Mouse (Mus musculus): ENCODE measurements at regions not wholly inside any gene's neighbourhood (a gene's known extent, or its start where the extent isn't known, plus 50 kb on each side); places are given as distances from the start of the nearest gene placed in this dataset.
"Not testable (repeated sequence)": the region's sequence is repeated elsewhere in the genome, so short reads cannot be mapped to it uniquely, and the experiment has no call there.

GRCm38 (mm10) chr3:111194541-111194940 is 943.7 kb upstream of the Prmt6 start:
- no peak for DNase-seq (ENCODE audit: low spot score in 2 of 2)

GRCm38 (mm10) chr3:111166698-111167097 is 915.9 kb upstream of the Prmt6 start:
- peak; percentile 3 to 4 for DNase-seq (ENCODE audit: low spot score in 2 of 2)

GRCm38 (mm10) chr3:111141196-111141595 is 890.4 kb upstream of the Prmt6 start:
- not testable (repeated sequence) for DNase-seq (ENCODE audit: low spot score in 2 of 2)

GRCm38 (mm10) chr3:111108982-111109381 is 858.2 kb upstream of the Prmt6 start:
- no peak for DNase-seq (ENCODE audit: low spot score in 2 of 2)

GRCm38 (mm10) chr3:111102646-111103045 is 851.8 kb upstream of the Prmt6 start:
- peak; percentile 11 to 26 for DNase-seq (ENCODE audit: low spot score in 2 of 2)

GRCm38 (mm10) chr3:111074311-111074710 is 823.5 kb upstream of the Prmt6 start:
- DNase-seq (ENCODE audit: low spot score in 2 of 2): no peak

- DNase-seq (ENCODE audit: low spot score in 2 of 2): no peak
Observed at GRCm38 (mm10) chr3:111070301-111070700, 819.5 kb upstream of the Prmt6 start.

GRCm38 (mm10) chr3:111069843-111070242 is 819.0 kb upstream of the Prmt6 start:
- peak; percentile 21 to 25 for DNase-seq (ENCODE audit: low spot score in 2 of 2)

- peak; percentile 79 to 80 for DNase-seq (ENCODE audit: low spot score in 2 of 2)
Observed at GRCm38 (mm10) chr3:111069156-111069555, 818.4 kb upstream of the Prmt6 start.

- DNase-seq (ENCODE audit: low spot score in 2 of 2): no peak
Observed at GRCm38 (mm10) chr3:111049638-111050037, 798.8 kb upstream of the Prmt6 start.

Data from right cerebral cortex, adult 2 months (tissue).